Mouse (Mus musculus): ENCODE results near the gene Olfr1048. TPM values are rescaled to one million over a fixed set of nuclear protein-coding genes. Genes with fewer than 3 reads are reported as not detected.
"Not testable (repeated sequence)": the region's sequence is repeated elsewhere in the genome, so short reads cannot be mapped to it uniquely, and the experiment has no call there.

Gene Olfr1048
- not detected in 3 replicates for total RNA-seq (2017)

GRCm38 (mm10) chr2:86240189-86240588 lies at the start of gene Olfr1048:
Olfr1048 (minus strand) TSS chr2:86240289.
- no peak for ATAC-seq (replicated peaks; ENCODE audit: insufficient number of reproducible peaks, low FRiP score, low TSS enrichment, poor library complexity, severe bottlenecking)

- ATAC-seq (replicated peaks; ENCODE audit: insufficient number of reproducible peaks, low FRiP score, low TSS enrichment, poor library complexity, severe bottlenecking), result not testable (repeated sequence)
Observed at GRCm38 (mm10) chr2:86278988-86279387, 38.9 kb upstream of the Olfr1048 start, which contains the start of gene Olfr1051. Olfr1051 (minus strand) TSS chr2:86279088.

DNA sequence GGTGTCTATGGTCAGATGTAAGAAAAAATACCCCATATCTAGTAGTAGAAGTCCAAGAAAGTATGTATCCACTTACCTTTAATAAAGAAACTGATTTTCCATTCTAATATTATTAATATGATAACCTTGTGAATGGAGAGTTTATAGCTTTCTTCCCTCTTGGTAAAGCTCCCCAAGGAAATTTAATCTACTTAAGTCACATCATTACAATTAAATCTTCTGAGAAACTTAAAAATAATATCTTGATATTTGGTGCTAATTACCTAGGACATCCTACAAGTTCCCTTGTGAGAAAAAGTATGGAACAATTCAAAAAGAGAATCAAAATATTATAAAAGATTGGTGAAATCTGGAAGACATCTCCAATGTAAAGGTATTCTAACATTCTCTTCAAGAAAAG lies 18.1 kb upstream of the Olfr1048 start, which contains the start of gene Olfr1049:
TSS of gene Olfr1049 (minus strand) at position 101 of the 400 bp plus-strand sequence.
- ATAC-seq (replicated peaks; ENCODE audit: insufficient number of reproducible peaks, low FRiP score, low TSS enrichment, poor library complexity, severe bottlenecking), result not testable (repeated sequence)

DNA sequence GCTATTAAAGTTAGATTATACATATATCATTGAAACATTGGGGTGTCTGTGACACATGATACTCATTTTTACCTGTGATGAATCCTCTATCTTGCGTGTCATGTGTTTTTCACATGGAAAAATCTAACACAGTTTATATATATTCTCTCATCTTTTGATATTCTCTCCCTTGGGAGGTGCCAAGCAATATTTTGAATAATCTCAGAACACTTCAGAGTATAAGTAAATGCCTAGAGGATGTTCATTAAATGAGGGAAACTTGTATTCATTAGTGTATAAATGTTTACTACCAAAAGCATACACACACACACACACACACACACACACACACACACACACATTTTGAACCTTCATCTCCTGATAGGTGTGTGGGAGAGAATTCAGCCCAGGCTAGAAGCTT lies 8.8 kb downstream of the Olfr1048 start, which contains the start of gene Olfr1047:
TSS of gene Olfr1047 (minus strand) at position 101 of the 400 bp plus-strand sequence.
- no peak for ATAC-seq (replicated peaks; ENCODE audit: insufficient number of reproducible peaks, low FRiP score, low TSS enrichment, poor library complexity, severe bottlenecking)

- ATAC-seq (replicated peaks; ENCODE audit: insufficient number of reproducible peaks, low FRiP score, low TSS enrichment, poor library complexity, severe bottlenecking), result no peak
Observed at GRCm38 (mm10) chr2:86219214-86219613, 20.9 kb downstream of the Olfr1048 start, which contains the start of gene Olfr1046. Olfr1046 (minus strand) TSS chr2:86219314.

- ATAC-seq (replicated peaks; ENCODE audit: insufficient number of reproducible peaks, low FRiP score, low TSS enrichment, poor library complexity, severe bottlenecking), result no peak
Observed at GRCm38 (mm10) chr2:86202909-86203308, 37.2 kb downstream of the Olfr1048 start, which contains the start of gene Olfr1045. Olfr1045 (minus strand) TSS chr2:86203009.

DNA sequence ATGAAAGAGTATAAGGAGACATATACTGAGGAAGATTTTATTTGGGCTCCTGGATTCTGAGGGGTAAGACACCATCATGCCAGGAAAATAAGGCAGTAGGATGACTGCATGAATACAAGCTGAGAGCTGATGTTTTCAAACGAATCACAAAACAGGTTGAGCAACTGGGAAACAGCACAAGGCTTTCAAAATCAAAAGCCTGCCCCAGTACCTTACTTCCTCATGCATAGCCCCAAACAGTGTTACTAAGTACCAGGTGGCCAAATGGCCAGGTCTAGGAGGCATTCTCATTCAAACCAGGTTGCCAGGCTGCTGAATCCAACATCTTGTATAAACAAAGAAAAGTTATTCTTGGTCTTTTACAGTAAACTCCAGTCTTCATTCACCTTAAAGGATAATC lies 44.2 kb downstream of the Olfr1048 start:
- ATAC-seq (replicated peaks; ENCODE audit: insufficient number of reproducible peaks, low FRiP score, low TSS enrichment, poor library complexity, severe bottlenecking), result no peak

DNA sequence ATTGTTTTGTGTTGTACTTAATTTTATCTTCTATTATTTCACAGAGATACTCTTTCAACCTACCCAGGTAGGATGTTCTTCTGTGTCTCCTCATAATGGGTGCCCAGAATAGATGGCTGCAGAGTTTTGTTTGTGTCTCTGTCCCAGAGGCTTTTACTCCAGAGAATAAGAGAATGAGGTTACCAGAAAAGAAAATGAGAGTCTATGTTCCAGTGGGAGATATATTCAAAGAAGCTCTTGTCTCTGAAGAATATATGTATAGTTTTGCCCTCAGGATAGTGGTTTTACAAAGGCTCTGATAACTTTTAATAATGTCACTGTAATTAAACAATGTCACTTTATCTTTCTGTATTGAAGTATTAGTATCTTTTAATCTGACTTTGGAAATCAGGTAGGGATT lies 54.5 kb downstream of the Olfr1048 start, which contains the start of gene Olfr52:
TSS of gene Olfr52 (minus strand) at position 101 of the 400 bp plus-strand sequence.
- no peak for ATAC-seq (replicated peaks; ENCODE audit: insufficient number of reproducible peaks, low FRiP score, low TSS enrichment, poor library complexity, severe bottlenecking)

Other genes starting within 250 kb of the Olfr1048 start
- not detected in 3 replicates for gene Olfr1031, start 250.0 kb downstream of the Olfr1048 start, total RNA-seq (2017)
- gene Olfr1032, start 234.7 kb downstream of the Olfr1048 start, total RNA-seq (2017), result not detected in 3 replicates
- 0.19 to 0.39 TPM in 2 of 3 replicates, not detected in the other for gene Olfr1033, start 219.7 kb downstream of the Olfr1048 start, total RNA-seq (2017)
- gene Olfr1034, start 194.4 kb downstream of the Olfr1048 start, total RNA-seq (2017), result not detected in 3 replicates
- gene Olfr1036, start 166.3 kb downstream of the Olfr1048 start, total RNA-seq (2017), result not detected in 3 replicates
- gene Olfr1037, start 152.9 kb downstream of the Olfr1048 start, total RNA-seq (2017), result not detected in 3 replicates
- gene Olfr1039, start 104.4 kb downstream of the Olfr1048 start, total RNA-seq (2017), result not detected in 3 replicates
- not detected in 3 replicates for gene Olfr1040, start 93.6 kb downstream of the Olfr1048 start, total RNA-seq (2017)
- gene Olfr1042, start 78.5 kb downstream of the Olfr1048 start, total RNA-seq (2017), result not detected in 3 replicates
- gene Olfr1043, start 72.8 kb downstream of the Olfr1048 start, total RNA-seq (2017), result not detected in 3 replicates
- not detected in 3 replicates for gene Olfr1044, start 62.5 kb downstream of the Olfr1048 start, total RNA-seq (2017)
- not detected in 3 replicates for gene Olfr52, start 54.6 kb downstream of the Olfr1048 start, total RNA-seq (2017)
- not detected in 3 replicates for gene Olfr1045, start 37.3 kb downstream of the Olfr1048 start, total RNA-seq (2017)
- not detected in 3 replicates for gene Olfr1046, start 21.0 kb downstream of the Olfr1048 start, total RNA-seq (2017)
- gene Olfr1047, start 8.9 kb downstream of the Olfr1048 start, total RNA-seq (2017), result not detected in 3 replicates
- gene Olfr1049, start 18.0 kb upstream of the Olfr1048 start, total RNA-seq (2017), result not detected in 3 replicates
- gene Olfr1051, start 38.8 kb upstream of the Olfr1048 start, total RNA-seq (2017), result not detected in 3 replicates
- not detected in 3 replicates for gene Olfr1052, start 52.2 kb upstream of the Olfr1048 start, total RNA-seq (2017)
- gene Olfr1053, start 75.0 kb upstream of the Olfr1048 start, total RNA-seq (2017), result not detected in 3 replicates
- not detected in 3 replicates for gene Olfr1054, start 95.1 kb upstream of the Olfr1048 start, total RNA-seq (2017)
- gene Olfr1055, start 110.0 kb upstream of the Olfr1048 start, total RNA-seq (2017), result not detected in 3 replicates
- 0.64 TPM in 1 of 3 replicates, not detected in the others for gene Olfr1056, start 122.2 kb upstream of the Olfr1048 start, total RNA-seq (2017)
- not detected in 3 replicates for gene Olfr1057, start 138.1 kb upstream of the Olfr1048 start, total RNA-seq (2017)
- not detected in 3 replicates for gene Olfr1058, start 148.3 kb upstream of the Olfr1048 start, total RNA-seq (2017)
- not detected in 3 replicates for gene Olfr1061, start 173.8 kb upstream of the Olfr1048 start, total RNA-seq (2017)
- gene Olfr1062, start 186.5 kb upstream of the Olfr1048 start, total RNA-seq (2017), result not detected in 3 replicates
- gene Olfr1065, start 210.3 kb upstream of the Olfr1048 start, total RNA-seq (2017), result not detected in 3 replicates
- not detected in 3 replicates for gene Olfr1066, start 216.0 kb upstream of the Olfr1048 start, total RNA-seq (2017)
- not detected in 3 replicates for gene Olfr228, start 247.1 kb upstream of the Olfr1048 start, total RNA-seq (2017)